Comparison of ENCODE assay signal across 7 mouse cellular contexts in genomic region chr7:66955978-66956377, GRCm38 (mm10).
DNase-seq lines count a peak whose midpoint lies in the region; ATAC-seq lines count a peak whose summit lies in the region.

No protein-coding gene starts in this region.

- intact Hi-C loops in heart, postnatal 36 days (cut with DNase I), result loop anchor here (5.0 kb wide), 1 partner anchor 76 kb away; no protein-coding TSS in a partner anchor

- H3K4me1 ChIP-seq in neural tube, embryonic 14.5 days (ENCODE audit: control insufficient read depth, insufficient read depth, low read length), result no peaks in the 10 kb centered on the region
- H3K4me1 ChIP-seq in liver, embryonic 11.5 days (replicated peaks; ENCODE audit: control insufficient read depth, insufficient read depth, low read length), result 0 out of 2 replicates have a peak, but pooled peaks cover 2% of the 10 kb centered on the region

- H3K27me3 ChIP-seq in neural tube, embryonic 14.5 days (ENCODE audit: control insufficient read depth, insufficient read depth, low read length), result no peaks in the 10 kb centered on the region
- H3K27me3 ChIP-seq in liver, embryonic 11.5 days (replicated peaks; ENCODE audit: control insufficient read depth, insufficient read depth, low read length), result no peaks in the 10 kb centered on the region

- no peak overlapping the region for H3K4me3 ChIP-seq in neural tube, embryonic 14.5 days (ENCODE audit: low read depth, low read length)
- H3K4me3 ChIP-seq in liver, embryonic 11.5 days (ENCODE audit: low read depth, low read length), result no peak overlapping the region

- H3K9ac ChIP-seq in neural tube, embryonic 14.5 days (replicated peaks; ENCODE audit: low read depth, low read length), result no peak overlapping the region
- no peak overlapping the region for H3K9ac ChIP-seq in liver, embryonic 11.5 days (ENCODE audit: low read depth, low read length)

- no peak overlapping the region for H3K27ac ChIP-seq in neural tube, embryonic 14.5 days (ENCODE audit: low read depth, low read length)
- peak overlapping the region; percentile 59 for H3K27ac ChIP-seq in liver, embryonic 11.5 days (ENCODE audit: low read depth, low read length)

- 0 out of 2 replicates have a peak, but pooled peaks have one; percentile 49 for ATAC-seq in neural tube, embryonic 14.5 days (ENCODE audit: low read depth)
- no peak for ATAC-seq in liver, embryonic 11.5 days (replicated peaks; ENCODE audit: low FRiP score)
- no peak for ATAC-seq in megakaryocyte-erythroid progenitor cell, adult 5-6 weeks (replicated peaks; ENCODE audit: low FRiP score, low TSS enrichment, poor library complexity, severe bottlenecking)

- 56% methylated on average over 2 of the region's 2 CpGs for WGBS in neural tube, embryonic 14.5 days
- 46% methylated on average over 2 of the region's 2 CpGs for WGBS in liver, embryonic 11.5 days

- H3K9me3 ChIP-seq in neural tube, embryonic 14.5 days (ENCODE audit: control insufficient read depth, low read length), result no peaks in the 10 kb centered on the region
- H3K9me3 ChIP-seq in liver, embryonic 11.5 days (ENCODE audit: control insufficient read depth, low read length), result no peaks in the 10 kb centered on the region

- no peak for DNase-seq in neural tube, embryonic 10.5 days (ENCODE audit: extremely low spot score, low spot score)
- peak; percentile 67 for DNase-seq in fibroblast of lung, adult 2 months (ENCODE audit: low read depth)
- DNase-seq in heart, postnatal 36 days, result peak; percentile 48 to 59
- no peak for DNase-seq in liver, embryonic 11.5 days (ENCODE audit: low spot score)
- no peak for DNase-seq in thymus, postnatal 10 days (ENCODE audit: low spot score in 2 of 2)

- no peak overlapping the region for H3K4me2 ChIP-seq in neural tube, embryonic 14.5 days (ENCODE audit: low read depth, low read length)
- H3K4me2 ChIP-seq in liver, embryonic 11.5 days, result no peak overlapping the region

- no peaks in the 10 kb centered on the region for H3K36me3 ChIP-seq in neural tube, embryonic 14.5 days (ENCODE audit: control insufficient read depth, insufficient read depth, low read length)
- no peaks in the 10 kb centered on the region for H3K36me3 ChIP-seq in liver, embryonic 11.5 days (ENCODE audit: control insufficient read depth, insufficient read depth, low read length)

Comparison
In these comparisons a context has a peak if more than half of its experiments do, and no peak if none do; other contexts are left out.
1. DNase-seq: peak in fibroblast of lung, adult 2 months (single experiment) and heart, postnatal 36 days (2 of 2); none in neural tube, embryonic 10.5 days (single experiment), liver, embryonic 11.5 days (single experiment) and thymus, postnatal 10 days (0 of 2).